Mouse (Mus musculus) kidney, postnatal 4 days (tissue): ENCODE results near the gene Plekhg6.

Source experiments
- DNase-seq, 2 experiments: peaks; one replicate each; pipeline ENCODE4 v3.0.0; 2021; ENCODE audit warnings: mixed read lengths in 2 of 2

Gene Plekhg6

DNA sequence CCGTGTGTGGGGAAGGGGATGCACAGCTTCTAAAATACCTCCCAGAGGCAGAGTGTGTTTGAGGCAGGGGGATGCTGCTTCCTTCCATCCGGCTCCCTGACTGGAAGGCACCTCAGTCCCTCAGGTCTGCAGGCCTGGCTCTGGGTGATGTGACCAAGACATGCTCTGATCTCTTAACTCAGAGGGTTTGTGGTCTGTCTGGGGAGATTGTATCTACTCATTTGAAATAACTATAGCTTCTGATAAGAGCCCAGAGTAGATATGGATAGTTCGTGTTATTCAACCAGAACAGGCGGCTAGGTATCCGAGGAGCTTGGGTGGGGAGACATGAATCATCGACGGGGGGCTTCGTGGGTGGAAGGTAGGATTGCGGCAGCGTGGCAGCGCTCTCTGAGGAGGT is 27.4 kb downstream of the Plekhg6 start:
- no peak for DNase-seq

DNA sequence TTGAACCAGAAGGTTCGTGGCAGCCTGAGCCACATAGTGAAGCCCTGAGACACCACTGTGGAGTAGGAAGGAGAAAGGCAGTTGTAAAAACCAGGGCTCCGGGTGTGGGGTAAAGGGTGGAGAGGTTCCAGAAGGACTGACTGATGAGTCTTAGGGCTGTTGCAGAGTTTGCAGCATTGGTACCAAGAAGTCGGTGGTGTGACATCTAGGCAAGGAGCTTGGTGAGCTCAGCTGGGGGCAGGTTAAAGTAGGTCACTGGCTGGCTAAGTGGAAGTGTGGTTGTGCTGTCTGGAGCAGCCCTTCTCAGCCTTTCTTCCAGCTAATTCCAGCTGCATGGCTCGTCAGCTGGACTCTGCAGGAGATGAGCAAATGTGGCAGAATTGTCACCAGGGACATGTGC is 27.8 kb downstream of the Plekhg6 start:
- no peak for DNase-seq

DNA sequence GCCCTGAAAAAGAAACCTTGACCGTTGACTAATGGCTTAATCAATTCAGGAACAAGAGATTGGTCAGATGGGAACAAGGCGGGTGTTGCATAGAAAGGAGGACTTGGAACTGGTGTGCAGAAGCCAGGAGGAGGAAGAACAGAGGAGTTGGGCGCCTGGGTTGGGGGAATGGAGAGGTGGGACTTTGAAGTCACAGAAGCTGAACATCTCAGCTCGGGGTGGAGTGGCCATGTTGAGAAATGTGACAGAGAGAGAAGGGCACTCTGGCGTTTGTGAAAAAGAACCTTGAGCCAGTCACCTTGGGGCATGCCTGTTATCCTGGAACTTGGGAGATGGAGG is 28.6 kb downstream of the Plekhg6 start:
- no peak for DNase-seq

DNA sequence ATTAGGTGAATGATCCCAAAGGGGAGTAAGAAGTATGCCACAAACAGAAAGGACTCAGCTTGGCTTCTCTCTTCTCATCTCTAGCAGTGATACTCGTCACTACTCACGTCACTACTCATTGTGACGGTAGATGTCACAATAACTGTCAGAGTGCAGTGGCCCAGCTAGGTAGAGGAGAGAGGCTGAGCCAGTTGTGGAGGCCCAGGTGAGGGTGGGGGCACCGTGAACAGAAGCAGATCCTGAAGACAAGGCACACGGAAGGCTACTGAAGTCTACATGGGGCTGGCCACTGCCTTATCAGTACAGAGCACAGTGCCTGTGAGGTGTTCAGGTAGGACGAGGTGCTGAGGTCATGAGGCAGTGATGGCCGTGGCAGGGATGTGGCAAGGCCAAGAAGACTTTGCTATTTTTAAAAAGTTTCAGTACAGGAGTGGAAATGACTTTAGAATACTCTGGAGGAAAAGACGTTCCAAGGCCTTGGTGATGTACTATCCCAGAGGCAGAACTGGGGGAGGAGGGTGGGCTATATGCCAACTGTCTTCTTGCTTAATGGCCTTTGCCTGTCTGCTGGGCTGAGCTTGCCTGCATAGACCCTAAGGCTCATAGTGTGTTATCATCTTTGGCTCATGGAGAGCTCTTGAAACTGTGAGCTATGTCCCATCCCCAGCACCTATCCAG is 29.1 kb downstream of the Plekhg6 start:
- peak; percentile 55 to 71 for DNase-seq

DNA sequence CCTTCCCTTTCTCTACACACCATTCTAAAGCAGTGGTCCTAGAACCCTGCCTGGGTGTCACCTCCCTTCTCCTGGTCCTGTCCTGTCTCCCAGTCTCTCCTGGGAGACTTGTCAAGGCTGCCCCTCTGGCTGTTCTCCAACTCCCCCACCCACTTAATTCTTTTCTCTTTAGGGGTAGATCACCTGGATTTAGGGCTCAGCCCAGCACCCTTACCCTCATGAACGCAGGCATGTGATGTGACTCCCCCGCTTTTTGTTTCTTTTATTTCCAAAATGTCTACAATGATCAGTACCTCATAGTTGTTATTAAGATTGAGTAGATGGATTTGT is 29.6 kb downstream of the Plekhg6 start:
- no peak for DNase-seq

DNA sequence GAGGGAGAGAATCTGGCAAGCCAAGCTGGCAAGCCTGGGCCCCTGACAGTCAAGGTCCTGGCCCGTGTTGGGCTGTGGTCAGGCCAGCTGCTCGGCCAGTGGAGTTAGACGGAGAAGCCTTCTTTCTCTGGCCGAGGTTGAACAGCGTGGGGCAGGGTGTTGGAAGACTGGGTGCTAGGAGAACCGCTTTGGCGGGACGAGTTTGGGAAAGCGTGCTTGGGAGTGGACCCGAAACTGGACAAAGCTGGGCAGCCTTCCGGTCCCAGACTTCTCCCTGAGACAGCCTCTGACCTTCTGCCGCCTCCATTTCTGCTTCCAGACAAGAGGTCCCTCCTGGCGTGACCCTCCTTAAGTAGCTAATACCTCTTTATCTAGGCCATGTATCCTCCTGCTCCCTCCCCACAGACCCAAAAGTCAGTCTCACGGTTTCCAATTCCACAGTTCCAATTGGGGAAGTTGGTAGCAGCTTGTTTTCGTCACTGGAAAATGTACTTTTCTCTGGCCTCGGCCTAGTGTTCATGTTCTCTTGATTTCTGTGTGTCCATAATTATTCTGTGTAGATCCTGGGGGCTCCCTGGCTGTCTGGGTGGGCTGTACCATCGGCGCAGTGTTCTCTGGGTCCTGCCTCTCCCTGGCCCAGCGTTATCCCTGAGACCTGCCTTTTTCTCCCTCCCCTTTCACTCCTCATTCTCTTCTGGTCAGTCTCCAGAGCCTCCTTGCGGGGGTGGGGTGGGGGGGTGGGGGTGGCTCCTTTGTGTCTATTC is 30.2 kb downstream of the Plekhg6 start:
- peak; percentile 59 to 71 for DNase-seq

DNA sequence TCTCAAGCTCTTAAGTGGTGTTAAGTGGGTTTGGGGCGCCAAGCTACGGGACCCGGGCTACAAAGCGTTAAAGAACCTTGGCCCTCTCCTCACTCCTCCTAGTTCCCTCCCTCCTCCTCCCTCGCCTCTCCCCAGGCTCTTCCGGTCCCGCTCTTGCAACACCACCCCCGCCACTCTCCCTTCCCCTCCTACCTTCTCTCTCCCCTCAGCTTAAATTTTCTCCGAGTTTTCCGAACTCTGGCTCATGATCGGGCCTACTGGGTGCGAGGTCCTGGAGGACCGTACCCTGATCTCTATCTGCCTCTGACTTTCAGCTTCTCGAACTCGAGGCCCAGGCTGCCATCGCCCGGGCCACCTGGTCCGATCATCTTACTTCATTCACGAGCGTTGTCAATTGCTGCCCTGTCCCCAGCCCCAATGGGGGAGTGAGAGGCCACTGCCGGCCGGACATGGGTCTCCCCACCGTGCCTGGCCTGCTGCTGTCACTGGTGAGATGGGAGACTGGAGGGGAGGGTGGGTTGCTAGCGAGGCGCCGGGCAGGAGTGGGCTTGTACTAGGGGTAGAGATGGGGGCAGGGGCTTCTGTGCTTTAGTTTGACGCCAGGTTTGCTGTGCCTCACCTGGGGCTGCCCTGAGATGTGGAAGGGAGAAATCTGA is 30.9 kb downstream of the Plekhg6 start:
- DNase-seq = peak; percentile 74 to 84

DNA sequence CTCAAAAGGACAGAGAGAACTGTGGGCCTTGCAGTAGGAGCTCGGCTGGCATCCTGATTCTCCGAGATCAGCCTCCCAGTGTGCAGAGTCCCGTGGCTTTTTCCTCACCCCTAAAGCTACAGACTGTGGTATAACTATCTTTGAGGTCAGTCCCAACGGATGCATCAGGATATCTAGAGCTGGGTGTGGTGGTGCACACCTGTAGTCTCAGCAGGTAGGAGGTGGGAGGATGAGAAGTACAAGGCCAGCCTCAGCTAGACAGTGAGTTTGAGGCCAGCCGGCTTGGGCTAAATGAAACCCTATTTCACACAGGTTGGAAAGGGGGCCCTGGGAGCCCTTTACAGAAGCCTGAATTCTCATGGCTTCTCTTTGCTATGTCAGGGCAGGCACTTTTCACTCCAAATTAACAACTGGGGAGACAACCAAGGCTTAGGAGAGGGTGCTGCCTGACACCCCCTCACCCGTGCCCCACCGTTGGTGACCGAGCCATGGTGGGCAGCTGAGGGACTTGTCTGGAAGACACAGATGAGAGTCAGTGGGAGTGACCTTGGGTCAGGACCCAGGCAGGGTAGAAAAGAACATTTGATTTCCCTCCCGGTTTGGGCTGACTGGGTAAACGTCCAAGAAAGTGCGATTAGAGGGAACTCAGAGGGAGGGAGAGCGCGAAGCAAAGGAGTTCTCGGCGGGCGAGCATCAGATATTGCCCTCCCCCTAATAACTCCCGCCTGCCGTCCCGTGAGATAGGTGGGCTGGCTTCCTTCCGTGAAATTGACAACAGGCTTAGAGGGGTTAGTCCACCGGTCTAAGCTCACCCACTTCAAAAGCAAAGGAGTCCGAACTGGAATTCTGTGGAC is 31.6 kb downstream of the Plekhg6 start, which contains the start of gene Tnfrsf1a:
Gene Tnfrsf1a, plus strand, starts transcription at position 642 of the 854 bp plus-strand sequence.
- no peak for DNase-seq

DNA sequence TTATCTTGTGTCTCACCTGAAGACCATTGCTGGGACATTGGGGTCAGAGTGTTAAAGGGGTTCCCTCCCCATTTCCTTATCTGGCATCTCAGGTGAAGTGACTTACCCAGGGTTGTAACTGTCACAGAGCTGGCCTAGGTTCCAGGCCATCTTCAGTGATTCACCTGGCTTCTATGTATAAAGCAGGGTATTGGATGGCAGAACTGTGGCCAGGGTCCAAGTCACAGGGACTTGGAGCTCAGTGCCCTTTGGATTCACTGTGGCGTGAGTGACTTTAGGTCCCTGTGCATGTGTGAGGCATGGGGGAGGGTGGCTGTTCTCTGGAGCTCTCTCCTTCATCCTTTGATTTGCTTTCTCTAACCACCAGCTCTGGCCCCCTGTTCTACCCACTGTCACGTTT is 34.6 kb downstream of the Plekhg6 start:
- no peak for DNase-seq

DNA sequence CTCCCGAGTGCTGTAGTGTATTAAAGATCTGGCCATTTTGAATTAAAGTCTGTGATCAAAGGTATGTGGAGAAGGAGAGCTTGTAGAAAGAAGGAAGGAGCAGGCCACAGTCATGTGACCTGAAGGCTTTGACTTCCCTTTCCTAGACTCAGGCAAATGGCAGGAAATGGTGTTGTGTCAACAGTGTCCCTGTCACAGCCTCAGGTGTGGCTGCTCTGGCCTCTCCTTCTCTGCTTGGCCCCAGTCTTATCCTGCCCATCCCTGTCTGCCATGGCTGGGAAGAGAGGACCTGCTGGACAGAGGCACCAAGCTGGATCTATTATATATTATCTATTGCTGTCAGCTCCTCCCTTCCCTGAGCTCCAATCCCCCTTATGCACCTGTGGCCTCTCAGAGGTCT is 35.0 kb downstream of the Plekhg6 start:
- no peak for DNase-seq

DNA sequence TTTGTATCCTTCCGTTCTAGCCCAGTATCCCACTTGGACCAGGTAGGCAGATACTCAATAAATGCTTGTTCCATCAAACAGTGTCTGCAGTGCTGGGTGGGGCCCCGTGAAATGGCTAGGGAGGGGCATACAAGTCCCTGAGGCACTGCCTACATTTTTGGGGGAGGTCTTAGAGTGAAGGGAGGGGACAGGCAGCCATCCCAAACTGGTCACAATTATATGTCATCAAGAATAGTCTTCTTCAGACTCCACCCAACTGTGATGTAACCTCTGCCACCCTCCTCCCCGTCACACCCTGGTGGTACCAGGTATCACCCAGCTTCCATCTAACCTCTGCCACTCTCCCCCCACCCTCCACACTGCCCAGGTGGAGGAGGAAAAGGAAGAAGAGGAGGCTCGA is 35.7 kb downstream of the Plekhg6 start:
- DNase-seq = no peak

DNA sequence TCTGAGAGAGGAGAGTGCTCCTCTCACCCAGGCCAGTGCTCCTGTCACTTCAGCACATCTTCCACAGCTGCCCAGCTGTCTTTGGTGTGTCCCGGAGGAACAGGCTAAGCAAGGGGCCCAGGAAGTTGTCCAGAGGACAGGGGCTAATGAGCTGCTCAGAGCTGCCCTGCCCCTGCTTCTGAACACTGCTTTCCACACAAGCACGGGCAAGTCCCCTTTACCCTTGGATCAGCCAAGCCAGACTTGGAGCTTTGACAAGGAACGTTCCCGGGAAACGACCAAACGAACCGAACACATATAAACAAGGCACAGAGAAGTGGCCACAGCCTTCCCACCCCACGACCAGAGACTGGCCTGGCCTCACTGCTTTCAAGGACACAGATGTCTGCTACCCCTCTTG is 36.5 kb downstream of the Plekhg6 start:
- no peak for DNase-seq

DNA sequence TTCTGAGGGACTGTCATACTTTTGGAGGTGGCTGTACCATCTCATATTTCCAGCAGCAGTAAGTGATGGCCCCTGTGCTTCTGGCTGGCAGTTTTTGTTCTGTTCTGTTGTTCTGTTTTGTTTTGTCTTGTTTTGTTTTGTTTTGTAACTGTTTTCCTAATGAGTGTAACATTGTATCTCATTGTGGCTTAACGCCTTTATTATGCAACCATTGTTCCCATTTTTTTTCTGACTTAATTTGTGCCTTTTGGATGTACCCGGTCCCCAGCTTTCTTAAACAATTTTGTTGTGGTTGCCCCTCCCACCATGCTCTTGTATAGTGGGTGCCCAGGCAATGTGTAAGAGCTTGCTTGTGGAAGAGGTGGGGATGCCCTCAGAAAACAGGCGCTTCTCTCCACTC is 38.4 kb downstream of the Plekhg6 start:
- DNase-seq = no peak

DNA sequence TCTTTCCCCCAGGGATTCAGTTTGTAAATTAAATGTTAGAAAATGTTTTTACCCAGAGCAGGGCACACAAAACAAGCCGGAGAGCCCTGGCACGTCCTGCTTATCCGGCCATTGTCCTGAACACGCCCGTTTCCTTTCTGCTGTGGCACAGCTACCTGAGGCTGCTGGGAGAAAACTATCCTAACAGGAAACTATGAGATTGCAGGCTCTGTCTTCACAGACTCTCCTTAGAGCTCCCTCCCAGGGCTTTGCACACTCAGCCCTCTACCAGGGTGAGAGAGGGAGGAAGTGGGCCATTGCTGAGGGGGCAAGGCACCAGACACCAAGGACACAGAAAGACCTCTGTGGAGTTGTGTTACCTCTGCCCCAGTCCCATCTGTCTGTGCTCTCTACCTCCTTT is 40.3 kb downstream of the Plekhg6 start:
- DNase-seq = peak in 1 of 2 experiments; percentile 38

DNA sequence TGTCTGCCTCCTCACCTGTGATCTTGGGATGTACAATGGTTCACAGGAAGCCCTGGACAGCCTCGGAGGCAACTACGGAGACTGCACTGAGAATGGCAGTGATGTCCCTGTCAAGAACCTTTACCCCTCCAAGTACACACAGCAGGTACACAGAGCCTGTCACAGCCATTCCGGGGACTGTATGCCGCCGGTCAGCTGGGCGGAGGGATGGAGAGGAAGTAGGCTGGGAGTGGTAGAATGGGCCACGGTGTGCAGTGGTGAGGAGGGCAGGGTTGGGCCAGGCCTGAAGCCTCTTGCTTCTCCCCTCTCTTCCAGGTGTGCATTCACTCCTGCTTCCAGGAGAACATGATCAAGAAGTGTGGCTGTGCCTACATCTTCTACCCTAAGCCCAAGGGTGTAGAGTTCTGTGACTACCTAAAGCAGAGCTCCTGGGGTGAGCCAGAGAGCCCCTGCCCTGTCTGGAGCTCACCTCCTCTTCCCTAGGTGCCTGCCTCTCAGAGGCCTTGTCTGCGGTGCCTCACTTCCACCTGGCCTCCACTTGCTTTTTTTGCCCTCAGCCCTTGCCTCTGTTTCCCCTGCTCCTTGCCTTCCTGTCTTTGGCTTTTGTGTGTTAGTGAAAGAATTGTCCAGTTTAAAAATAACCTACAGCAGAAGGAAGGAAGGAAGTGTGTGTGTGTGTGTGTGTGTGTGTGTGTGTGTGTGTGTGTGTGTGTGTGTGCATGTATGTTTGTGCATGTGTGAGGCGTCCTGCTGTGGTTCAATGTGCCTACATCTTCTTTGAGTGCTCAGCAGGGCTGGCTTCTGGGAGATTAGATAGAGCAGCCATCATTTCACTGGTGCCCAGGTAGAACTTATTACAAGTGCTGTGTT is 41.6 kb downstream of the Plekhg6 start:
- no peak for DNase-seq

DNA sequence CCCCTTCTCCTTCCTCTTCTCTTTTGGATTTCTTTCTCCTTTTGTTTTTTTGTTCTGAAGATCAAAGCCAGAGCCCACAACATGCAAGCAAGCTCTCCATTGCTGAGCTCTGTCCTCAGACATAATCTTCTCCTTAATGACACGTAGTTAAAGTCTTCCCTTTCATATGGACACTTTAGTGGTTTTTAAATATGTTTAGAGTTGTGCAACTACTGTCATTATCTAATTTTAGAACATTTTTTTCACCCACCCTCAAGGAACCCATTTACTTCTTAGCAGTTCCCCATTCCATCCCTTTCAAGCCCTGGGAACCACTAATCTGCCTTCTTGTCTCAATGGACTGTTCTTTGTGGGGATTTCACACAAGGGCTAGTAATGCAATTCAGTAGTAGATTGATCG is 46.2 kb downstream of the Plekhg6 start:
- no peak for DNase-seq

DNA sequence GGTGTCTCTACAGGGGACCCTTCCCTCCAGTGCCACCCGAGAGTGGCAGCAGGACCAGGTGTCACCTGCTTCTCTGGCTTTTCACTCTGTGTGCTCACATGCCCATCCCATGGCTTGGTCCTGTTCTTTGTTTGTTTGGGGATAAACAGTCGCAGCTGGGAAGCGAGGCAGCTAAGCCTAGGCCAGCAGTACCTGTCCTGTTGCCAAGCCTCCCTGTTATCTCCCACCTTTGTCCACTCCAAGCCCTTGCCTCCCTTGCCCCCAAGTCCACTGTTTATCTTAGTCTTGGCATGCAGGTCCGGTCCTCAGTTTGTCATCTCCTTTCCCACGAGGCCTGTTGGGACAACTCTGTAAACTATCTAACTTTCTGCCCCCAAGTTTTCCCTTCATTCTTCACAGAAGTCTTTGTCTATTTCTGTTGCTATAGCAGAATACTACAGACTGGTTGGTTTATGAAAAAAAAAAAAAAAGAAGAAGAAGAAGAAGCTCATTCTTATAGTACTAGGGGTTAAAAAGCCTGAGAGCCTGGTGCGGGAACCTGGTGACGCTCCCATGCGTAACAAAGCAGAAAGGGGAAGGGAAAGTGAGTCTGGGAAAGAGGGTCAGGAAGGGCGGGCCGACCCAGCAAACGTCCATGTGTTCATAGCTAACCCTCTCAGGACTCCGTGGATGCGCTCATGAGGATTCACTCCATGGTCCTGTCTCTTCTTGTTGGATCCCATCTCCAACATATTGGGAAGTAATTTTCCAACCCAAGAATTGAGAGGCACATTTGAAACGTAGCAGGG is 47.3 kb downstream of the Plekhg6 start:
- no peak for DNase-seq

DNA sequence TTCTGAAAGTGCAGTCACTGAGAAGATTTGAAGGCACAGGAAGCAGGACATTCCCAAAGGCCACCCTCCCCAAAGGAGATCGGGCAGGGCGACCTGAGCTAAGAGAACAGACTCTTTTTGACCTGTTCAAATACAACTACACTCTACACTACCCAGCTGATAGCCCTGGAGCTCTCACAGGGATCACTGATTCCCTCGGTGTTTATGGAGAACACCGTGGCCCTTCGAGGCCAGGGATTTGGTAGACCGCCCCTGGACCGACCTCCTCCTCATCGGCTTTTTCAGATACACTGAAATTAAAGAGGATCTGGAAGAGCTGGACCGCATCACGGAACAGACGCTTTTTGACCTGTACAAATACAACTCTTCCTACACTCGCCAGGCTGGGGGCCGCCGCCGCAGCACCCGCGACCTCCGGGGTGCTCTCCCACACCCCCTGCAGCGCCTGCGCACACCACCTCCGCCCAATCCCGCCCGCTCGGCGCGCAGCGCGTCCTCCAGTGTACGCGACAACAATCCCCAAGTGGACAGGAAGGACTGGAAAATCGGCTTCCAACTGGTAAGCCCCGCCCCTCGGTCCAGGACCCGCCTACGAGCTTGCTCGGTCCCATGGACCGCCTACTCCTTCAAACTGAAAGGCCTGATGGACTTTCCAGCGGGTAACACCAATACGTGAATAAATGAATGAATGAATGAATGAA is 49.8 kb downstream of the Plekhg6 start:
- DNase-seq = peak; percentile 96 to 97

DNA sequence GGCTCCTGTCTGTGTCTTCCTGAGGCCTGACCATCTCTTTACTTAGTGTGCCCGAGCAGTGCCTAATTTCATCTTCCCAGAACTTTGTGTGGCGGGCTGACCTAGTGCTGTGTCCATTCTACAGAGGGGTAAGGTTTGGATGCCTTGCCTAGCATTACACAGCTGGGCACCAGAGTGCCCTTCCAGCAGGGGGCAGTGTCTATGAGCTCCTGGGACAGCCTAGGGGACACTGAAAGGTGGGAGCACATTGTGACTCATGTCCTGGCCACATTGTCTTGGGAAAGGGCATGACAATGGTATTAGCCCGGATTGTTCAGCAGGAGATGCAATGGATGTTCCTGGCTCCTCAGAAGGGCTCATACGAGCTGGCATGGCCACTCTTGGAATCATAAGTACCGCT is 52.4 kb downstream of the Plekhg6 start:
- peak; percentile 48 to 58 for DNase-seq

DNA sequence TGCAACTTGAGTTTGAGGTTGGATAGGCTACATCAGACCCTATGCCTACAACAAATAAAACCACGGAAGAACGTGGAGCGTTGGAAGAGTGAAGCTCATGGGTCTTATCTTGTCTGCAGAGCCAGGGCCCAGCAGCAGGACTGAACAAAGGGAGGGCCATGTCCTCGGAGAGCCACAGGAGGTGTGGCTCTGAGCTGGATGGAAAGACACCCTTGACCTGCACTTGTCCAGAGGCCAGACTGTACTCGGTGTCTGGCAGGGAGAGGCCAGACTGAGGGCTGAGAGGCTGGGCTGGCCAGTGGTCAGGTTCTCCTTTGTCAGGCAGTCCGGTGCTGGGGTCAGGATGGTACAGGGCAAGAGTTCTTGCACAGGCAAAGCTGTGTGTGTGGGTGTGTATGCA is 55.3 kb downstream of the Plekhg6 start:
- no peak for DNase-seq

DNA sequence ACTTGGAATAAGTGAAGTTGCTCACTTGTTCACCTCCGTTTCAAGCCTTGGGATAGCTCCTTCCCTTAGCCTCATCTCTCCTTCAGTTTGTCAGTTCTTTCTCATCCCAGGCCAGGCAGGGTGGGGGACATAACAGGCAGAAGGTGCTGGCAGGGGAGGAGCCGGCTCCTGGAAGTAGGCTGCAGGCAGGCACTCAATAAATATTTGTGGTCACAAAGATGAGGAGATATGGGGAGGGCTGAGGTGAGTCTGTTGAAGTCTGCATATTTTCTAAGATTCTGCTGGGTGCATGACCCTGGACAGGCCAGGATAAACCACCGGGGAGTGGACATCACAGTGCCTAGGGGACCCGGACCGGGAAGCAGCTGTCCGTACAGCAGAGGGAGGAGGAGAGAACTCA is 57.0 kb downstream of the Plekhg6 start:
- DNase-seq = no peak
